Mouse (Mus musculus): ENCODE measurements around the gene Derl3.
"Not testable (repeated sequence)": the region's sequence is repeated elsewhere in the genome, so short reads cannot be mapped to it uniquely, and the experiment has no call there.

The Derl3 gene

DNA sequence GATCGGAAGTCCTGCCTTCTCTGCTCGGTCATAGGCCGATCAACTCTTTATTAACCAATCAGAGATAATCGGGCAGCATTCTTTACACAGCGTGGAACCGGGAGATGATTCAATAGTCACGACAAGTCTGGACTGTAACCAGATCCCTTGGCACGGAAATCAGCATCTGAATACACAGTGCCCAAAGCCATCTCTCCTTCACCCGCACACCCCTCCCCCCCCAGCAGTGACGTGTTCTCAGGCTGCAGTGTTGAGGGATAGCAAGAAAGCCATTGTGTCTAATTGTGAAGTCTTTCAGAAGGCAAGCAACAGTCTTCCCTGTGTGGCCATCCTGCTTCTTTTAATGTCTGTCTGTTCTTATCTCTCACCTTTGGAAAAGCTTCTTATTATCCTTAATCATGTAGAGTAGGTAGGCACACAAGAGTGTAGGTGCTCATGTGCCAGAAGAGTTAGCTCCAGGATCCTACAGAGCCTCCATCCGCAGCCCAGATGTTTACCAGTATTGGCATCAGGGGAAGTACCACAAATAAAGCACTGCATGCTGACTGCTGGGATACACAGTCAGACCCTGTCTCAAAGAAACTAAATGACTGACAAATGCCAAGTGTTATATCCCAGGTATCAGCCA, 20.2 kb upstream of the Derl3 start:
- peak; percentile 32 to 41 for DNase-seq

DNA sequence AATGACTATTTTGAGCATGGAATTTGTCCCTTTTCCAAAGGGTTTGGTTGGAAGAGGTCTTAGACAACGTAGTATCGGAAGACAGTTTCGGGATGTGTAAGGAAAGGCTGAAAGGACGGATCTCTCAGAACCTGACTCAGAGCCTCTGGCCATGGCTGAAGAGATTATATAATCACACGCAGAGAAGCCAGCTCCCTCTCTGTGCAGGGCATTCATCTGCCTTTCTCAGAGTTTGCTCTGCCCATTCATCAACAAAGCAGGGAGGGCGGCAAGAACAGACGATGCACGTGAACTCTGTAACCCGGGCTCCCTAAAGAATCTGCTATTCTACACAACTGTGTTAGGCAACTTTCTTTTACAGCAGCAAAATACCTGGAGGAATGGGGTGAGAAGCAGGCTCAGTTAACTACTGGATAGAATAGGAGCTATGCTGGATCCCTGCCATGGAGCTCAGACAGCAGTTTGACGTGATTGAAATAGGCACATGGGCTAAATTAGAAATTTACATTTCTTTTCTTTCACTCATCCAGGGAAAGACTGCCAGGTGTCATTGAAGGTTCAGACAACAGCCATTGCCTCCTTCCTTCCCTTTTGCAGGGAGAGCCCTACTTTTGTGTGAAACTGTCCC, 19.6 kb upstream of the Derl3 start:
- no peak for DNase-seq

DNA sequence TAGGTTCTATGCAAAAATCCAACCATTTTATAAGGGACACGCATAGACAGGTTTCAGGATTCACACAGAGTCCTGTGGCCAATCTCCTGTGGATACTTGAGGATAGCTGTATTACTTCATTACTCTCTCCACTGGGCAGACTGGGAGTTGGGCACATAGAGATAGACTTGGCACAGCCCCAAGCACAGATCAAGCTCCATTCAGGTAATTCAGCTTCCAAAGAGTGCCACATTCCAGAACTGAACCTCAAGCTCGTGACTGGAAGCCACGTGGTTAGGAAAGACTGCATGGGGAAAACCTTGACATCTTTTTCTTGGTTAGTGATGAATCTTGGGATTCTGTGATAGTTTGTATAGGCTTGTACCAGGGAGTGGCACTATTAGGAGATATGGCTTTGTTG, 14.4 kb upstream of the Derl3 start:
- no peak for DNase-seq

DNA sequence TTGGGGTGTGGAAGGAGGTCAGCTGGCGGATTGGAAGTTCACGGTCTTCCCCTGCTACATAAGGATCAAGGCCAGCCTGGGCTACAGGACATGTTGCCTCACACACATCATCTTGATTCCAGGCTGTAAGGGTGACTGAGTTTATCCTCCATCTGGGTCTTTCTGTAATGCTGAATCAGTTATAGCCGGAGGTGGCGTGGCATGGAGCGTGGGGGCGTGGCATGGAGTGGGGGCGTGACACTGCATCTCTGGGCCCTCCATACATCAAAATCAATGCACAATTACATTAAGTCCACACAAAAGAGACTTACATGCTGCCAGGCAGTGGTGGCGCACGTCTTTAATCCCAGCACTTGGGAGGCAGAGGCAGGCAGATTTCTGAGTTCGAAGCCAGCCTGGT, 12.9 kb upstream of the Derl3 start:
- DNase-seq: no peak

DNA sequence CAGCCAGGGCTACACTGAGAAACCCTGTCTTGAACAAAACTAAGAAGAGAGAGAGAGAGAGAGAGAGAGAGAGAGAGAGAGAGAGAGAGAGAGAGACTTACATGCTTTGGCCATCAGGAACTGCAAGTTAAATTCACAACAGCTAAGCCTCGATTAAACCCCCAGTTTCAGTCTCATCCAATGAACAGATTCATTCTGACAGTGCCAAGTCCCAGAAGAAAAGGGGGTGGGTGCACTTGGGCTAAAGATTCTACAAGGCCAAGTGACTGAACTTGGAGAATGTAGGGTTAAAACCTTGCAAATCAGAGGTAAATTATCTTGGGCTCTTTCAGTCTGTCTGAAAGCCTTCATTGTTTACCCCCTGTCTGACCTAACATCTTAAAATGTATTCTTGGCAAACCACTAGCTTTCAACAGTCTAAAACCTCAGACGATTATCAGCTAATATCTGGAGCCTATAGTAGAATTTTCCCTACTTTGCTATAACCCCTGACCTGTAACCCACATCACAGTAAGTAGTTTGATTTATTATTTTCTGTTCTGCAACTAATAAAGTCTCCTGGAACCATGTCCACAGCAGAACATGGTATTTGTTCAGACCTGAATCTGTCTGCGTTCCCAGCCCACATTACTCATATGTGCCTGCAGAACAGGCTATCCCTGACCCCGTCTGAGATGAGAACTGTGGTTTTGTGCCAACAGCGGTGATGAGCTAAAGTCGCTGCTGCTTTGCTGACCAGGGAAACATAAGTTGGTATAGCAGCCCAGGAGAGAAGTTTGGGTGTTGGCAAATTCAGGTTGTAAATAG, 12.2 kb upstream of the Derl3 start:
- DNase-seq: no peak

DNA sequence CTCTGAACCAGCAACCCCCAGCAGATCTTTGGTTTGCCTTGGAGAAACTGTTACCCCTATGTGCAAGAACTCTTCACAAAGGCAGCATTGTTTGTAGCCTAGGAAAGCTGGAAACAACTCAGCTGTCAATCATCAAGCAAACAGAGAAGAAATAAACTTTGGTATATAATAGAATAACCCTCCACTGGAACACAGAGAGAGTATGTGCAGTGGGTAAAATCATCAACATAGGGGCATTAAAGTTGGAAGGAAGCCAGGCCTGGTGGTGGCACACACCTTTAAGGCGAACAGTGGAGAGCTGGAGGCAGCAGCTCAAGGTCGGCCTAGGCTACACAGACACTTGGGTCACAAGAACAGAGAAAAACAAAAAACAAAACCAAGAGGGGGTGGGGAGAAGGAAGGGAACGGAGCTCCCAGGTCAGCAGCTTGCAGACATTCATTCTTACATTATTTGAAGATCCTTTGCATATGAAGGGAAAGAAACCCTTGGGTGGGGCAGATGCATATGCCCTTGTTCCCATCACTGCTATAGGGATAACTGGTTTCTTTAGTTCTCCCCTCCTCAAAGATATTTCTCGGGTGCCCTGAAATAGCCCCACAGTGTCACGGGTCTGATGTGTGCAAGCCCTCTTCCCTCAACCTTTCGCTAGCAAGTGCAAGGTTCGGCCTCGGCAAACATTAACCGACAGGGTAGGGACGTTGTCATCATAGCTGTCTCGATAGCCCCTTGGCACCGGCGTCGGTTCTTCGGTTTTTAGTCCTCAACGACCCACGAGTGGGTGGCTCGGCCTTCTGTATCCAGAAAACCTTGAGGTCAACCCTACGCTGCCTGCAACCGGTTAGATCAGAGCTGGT, 11.4 kb upstream of the Derl3 start:
- DNase-seq: no peak

DNA sequence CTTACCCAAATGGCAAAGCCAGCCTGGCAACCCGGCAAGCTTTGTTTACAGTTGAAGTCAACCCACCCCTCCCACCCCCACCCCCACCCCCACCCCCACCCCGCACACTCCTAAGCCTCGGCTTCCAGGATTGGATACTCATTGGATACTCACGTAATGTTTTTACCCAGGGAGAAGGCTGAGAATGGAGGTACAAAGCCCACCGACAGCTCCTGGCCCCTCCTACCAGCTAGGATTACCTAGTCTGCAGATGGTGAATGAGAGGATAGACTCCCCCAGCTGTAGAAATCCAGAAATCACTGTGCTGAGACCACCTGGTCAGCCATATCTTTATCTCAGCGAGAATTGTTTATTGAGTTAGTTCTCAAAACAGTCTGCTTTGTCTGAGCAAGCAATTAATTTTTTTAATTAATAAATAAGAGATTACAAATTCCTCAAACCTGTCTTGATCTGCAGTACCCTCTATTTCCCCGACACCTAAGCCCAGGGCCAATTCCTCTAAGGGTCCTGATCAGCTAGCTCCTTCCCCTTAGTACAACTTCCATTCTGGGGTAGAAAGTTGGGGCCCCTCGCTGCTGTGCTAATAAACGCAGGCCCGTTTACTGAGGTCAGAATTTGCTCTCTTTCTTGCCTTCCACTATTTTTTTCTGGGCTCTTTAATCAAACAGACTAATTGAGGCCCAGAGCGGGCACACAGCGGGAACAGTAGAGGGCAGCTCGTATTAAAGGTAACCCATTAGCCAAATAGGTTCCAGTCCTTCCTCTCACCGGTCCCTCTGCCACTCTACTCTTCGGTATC, 10.6 kb upstream of the Derl3 start:
- no peak for DNase-seq

DNA sequence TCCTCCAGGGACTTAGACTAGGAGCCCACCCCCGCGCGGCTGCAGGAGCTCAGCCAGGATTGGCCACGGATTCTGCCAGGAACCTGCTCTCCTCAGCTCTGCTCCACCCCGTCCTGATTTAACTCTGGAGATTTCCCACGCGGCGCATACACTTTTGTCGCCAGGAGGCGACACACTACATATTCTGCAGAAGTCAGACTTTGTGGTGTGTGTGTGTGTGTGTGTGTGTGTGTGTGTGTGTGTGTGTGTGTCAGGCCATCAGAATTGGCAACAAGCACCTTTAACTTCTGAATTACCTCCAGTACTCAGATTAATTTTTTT, 10.0 kb upstream of the Derl3 start:
- peak; percentile 80 to 81 for DNase-seq

DNA sequence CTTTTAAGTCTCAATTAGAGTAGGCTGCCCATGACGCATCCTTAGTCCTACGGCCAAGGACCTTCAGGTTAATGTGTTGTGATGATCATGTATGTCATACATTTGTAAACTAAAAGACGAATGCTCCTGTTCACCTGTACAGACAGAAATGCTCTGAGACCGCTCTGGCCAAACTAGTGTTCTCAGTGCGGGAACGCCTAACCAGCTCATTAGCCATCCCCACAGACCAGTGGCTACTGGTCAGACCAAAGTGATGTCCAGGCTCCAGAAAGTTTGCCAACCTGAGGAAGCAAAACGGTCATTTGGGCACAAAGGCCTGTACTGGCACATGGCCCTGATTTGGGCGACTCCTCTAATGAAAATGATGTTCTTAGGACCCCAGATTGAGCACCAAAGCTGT, 8.5 kb upstream of the Derl3 start:
- DNase-seq: no peak

DNA sequence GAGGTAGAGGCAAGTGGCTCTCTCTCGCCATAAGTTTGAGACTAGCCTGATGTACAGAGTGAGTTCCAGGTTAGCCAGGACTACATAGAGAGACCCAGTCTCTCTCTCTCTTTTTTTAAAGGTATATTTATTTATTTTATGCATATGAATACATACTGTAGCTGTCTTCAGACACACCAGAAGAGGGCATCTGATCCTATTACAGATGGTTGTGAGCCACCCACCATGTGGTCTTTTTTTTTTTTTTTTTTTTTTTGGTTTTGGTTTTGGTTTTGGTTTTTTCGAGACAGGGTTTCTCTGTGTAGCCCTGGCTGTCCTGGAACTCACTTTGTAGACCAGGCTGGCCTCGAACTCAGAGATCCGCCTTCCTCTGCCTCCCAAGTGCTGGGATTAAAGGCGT, 5.7 kb upstream of the Derl3 start:
- DNase-seq: not testable (repeated sequence)

DNA sequence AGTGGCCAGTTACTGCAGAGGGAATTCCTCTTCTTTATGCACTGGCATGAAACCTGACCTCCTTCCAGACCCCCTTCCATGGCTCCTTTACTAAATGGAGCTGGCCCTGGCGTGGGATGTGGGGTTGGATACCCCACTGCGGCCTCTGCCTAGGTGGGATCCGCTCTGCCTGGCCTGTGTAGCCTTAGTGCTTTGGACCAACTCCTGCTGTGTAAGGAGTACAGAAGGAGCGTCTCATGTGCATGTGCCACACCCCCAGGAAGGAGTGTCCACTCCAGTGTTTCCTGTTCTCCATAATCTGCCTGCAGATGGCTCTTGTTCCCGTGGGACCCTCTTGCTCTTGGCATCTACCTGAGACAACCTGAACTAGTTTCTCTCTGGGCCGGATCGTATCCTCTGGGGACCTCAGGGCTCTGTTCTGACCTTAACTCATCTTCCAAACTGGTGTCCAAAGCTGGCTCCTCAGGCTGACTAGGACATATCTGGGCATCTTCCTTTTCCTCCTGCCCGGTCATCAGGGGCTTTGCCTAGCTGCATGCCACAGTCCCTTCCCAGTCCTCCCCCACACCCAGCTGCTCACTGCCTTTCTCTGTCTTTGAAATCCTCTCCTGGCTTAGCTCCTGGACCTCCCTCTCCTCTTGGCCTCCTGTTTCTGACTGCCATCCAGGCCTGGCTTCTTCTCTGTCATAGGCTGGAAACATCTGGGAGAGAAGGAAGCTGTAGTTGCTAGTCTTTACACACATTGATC, 3.6 kb upstream of the Derl3 start:
- no peak for DNase-seq

DNA sequence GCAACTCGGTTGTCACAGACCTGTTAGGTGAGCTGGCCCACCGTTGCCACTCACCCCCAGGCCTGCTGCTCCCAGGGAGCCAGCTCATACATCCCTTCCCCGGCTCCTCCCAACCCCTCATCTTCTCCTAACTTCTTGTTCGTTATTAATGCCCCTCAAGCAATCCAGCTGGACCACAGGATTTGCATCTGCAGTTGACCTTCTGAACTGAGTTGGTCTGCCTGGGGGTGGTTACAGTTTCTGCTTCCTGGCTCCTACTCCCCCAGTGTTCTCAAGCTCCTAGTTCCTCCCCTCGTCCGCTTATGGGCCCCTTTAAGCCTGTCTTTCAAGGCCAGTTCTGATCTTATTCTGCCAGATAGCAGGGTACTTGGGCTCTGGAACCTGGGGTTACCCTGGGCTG, 1.4 kb downstream of the Derl3 start:
- peak in 1 of 2 experiments; percentile 12 for DNase-seq

DNA sequence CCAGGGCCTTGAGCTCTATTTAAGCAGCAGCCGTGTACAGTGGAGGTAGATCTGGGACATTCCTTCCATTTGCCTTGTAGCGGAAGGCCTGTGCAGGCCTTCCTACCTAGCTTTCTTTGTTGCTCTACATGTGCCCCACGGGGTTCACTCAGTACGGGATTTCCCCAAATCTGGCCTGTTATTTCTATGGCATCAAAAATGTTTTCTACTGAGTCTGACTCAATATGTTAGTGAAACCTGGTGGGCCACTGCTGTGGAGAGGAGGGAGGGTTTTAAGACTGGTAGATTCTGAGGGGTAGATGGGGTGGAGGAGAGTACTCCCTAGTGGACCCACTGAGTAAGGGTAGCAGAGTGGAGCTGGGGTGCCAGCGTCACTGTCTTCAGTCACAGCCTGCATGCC, 2.5 kb downstream of the Derl3 start:
- no peak for DNase-seq

DNA sequence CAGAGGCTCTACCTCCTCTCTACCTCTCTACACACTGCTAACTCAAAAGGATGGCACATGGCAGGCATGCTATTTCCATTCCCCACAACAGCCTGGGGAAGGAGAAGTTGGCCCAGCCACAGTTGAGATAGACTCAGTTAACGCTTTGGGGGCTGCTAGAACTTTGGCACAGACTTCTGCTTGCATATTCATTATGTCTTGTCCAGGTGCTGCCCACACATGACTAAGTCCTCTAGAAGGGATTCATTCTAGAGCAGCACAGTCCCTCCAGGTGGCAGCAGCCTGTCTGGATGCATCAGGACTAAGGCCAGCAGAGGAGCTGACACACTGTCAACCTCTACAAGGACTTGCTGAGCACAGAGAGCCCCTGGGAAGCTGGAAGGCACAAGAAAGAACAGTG, 3.0 kb downstream of the Derl3 start:
- DNase-seq: no peak

DNA sequence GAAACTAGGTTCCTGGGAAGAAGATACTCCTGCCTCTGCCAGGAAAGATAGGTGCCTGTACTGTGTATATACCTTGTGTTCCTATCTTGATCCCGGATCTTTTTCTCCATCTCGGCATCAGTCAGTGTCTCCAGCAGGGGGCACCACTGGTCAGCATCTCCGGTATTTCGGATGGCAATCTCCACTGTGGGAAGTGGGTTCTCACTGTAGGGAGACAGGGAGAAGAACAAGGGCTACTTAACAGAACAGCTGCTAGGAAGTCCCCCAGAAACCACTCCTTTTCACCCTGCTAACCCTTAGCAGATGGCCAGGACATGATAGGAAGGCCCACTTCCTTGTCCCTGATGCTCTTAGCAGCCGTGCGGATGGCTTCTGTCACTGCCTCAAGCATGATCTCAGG, 4.2 kb downstream of the Derl3 start:
- DNase-seq: peak; percentile 69 to 71

DNA sequence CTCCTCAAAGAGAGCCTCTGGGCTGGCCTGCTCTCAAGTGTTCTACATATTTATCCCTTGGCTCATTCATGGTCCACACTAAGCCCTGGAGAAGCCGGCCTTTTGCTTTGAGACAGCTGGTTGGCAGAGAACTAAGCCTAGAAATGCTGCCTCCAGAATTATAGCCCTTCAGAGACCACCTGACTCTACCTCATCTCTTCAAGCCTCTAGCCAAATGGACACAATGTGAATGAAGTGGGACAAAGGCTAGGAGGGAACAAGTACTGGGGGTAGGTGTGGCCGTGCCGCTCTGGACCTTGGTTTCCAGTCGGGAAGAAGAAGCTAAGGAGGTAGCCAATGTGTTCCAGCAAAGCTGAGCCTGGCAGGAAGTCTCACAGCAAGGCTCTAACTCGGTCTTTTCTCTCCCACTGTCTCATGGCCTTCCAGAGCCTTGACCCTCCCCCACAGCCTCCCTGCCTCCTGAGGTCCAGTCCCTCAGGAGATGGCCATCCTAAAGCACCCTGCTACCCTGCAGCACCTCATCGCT, 4.9 kb downstream of the Derl3 start:
- DNase-seq: no peak

DNA sequence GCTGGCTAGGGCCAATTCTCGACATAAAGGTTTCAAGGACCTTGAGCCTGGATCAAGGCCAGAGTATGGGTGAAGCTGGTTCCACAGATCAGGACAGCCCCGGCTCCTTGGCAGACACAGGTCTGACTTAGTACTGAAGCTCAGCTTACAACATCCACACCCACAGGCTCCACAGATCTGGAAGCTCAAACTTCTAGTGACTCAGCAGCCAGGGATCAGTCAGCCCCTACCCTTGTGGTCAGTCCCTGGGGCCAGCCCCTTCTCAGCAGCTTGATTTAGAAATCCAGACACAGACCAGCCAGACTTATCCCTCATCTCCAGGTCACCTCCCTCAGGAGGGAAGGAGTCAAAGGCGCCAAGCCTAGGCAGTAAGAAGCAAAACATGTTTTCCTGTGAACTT, 5.6 kb downstream of the Derl3 start:
- DNase-seq: no peak

DNA sequence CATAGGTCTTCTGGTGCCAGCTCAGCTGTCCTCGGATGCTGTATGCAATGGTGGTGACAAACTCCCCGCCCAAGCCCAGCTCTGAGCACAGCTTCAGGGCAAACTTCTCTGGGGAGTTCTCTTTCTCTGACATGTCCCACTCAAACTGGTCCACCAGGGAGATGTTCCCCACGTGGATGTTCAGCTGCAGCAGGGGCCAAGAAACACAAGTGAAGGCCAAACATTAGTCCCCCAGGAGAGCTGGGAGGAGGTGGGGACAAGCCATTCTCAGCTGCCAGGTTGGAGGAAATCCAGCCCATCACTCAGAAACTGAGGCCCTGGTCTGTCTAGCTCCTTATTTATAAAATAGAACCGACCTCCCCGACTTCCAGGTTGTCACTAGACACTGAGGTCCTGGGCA, 11.2 kb downstream of the Derl3 start:
- no peak for DNase-seq

DNA sequence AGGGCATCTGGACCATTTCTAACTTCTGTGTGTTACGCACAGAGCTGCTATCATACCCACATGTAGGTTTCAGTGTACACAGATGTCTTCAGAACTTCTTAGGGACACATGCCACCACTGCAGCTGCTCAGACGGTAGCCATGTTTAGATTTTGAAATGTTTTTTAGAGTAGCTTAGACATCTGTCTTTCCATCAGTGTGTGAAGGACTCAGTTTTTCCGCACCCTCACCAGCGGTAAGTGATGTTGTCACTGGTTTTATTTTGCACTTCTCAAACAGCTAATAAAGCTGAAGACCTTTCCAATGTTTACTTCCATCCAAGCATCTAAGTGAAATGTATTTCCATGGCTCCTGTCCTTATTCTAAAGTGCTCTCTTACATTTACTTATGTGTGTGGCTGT, 13.7 kb downstream of the Derl3 start:
- DNase-seq: no peak

DNA sequence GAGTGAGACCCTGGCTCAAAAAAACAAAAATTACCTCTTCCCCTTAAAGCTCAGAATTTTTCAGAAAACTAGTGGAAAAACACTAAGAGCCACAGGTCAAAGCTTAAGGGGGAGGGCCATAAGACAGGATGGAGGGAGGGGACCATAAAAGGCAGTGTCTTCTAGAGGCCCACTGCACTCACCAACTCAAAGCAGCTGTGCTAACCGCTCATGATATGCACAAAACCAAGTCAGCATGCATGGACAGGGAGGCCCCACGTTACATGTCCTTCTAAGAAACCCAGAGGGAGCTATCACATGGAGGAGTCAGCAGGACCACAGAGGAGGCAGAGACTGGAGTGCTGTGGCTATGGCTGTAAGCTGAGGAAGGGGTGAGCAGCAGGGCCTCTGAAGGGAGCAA, 17.5 kb downstream of the Derl3 start:
- no peak for DNase-seq

DNA sequence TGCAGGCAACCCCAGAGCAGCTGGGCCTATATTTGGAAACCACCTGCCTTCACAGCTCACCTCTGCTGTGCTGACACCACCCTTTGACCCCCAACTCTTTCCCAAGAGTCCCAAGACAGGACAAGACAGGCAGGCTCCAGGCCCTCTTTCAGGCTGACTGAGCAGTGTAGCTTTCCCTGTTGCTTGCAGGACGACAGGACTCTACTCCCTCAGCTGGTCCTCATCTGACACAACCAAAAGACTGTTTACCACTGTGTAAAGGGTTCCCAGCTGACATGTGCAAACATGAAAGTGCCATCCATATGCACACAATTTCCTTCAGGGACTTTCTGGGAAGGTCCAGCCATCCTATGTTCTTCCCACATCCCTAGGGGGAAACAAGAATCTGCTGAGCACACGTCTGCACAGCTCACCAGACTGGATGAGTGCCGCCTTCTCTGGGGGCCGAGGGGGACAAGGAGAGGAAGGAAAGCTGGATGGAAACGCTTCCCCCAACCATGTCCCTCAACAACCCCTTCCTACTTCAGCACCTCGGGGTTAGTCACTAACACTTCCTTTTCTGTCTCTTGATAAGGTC, 19.9 kb downstream of the Derl3 start:
- DNase-seq: no peak
